Mouse (Mus musculus): ENCODE results near the gene Tmem109.

GRCm38 (mm10) chr19:10905728-10906000, 23.9 kb upstream of the Tmem109 start:
- no peak for TF ChIP-seq CTCF (conservative IDR thresholded peaks at IDR 0.05; ENCODE audit: low read length)
- no peak for TF ChIP-seq POU5F1 (IDR thresholded peaks at IDR 0.05; ENCODE audit: borderline replicate concordance, low read length)

All from E14TG2a.4 (cell line).